Mouse (Mus musculus) neural tube, embryonic 10.5 days (tissue): Measurements from ENCODE around the gene Hmgb1.
"Not testable (repeated sequence)": the region's sequence is repeated elsewhere in the genome, so short reads cannot be mapped to it uniquely, and the experiment has no call there.

Experiments
- DNase-seq: peaks from one replicate; pipeline ENCODE4 v3.0.0-alpha.2; 2017; ENCODE audit warnings: low spot score; ENCODE audit errors: extremely low spot score

Hmgb1 gene

DNA sequence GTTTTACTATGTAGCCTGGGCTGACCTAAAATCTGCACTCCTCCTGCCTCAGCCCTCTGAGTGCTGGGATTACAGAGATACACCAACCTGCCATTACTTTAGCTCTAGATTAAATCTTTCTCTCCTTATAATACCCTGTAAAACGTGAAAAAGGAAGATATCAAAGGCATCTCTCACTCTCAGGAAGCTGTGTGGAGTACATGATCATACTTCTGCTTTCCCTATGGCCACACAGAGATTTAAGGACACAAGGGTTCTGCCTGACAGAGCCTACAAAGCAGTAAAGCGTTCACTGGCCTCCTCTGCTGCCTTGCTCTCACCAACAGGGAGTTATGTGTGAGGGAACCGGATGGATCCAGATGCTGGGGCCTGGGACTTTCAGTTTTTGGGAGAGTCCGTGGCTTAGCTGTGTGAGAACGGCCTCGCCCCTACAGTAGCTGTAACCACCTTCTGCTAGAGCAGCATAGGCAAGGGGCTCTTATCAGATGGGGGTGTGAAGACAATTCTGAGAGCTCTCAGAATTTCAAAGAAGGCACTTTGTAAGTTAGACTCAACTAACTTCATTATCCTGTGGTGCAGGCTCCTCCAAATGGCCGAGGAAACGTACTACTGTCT, 36.8 kb downstream of the Hmgb1 start:
- DNase-seq, result no peak

DNA sequence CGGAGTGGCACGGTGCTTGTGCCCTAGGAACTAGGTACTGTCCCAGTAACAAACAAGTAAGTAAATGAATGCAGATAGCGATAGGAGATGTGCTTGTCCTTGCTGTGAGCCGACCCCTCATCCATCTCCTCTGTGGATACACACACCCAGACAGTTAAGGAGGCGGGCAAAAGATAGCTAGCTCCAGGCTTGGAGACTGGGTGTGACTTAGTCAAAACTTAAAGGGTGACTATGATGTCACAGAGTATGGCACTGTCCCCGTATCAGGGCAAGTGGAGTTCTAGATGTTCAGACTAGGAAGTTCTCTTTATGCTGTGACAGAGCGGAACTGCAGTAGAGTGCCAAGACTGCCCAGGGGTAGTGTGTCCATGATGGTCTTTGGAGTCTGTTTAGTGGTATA, 37.6 kb downstream of the Hmgb1 start:
- DNase-seq, result no peak

DNA sequence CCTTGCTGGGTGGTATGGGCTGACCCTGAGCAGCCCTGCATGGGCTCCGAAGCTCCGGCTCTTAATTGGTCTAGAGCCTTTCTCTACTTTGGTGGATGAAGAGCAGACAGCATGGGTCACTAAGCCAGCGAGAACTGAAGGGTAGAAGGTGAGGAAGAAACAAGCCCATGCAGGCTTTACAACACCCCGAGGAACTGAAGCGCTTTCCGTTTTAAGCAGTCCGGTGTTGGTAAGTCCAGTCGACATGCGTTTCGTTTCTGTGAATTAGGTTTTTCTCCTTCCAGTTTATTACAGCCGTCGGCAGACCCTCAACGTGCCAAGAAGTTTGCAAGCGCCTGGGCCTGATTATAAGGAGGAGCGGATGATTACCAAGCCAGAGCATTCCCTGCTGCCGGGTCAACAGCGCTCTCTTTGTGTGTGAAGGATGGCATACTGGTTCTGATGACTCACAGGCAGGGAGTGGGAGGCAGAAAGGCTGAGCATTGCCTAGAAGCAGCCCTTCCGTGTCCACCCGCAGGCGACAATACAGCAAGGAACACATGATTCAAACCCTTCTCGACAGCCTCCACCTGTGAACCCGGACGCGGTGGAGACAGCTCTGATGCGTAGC, 40.4 kb downstream of the Hmgb1 start:
- no peak for DNase-seq

DNA sequence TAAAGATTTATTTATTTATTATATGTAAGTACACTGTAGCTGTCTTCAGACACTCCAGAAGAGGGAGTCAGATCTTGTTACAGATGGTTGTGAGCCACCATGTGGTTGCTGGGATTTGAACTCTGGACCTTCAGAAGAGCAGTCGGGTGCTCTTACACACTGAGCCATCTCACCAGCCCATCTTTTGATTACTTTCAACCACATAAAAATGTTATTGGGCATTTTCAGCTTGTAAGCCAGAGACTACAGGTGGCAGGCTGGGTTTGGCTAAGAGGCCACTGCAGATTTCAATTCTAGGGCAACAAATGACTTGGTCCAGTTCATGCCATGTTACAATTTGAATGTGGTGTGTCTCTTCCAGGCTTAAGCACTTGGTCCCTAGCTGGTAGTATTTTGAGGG, 43.1 kb downstream of the Hmgb1 start:
- not testable (repeated sequence) for DNase-seq

DNA sequence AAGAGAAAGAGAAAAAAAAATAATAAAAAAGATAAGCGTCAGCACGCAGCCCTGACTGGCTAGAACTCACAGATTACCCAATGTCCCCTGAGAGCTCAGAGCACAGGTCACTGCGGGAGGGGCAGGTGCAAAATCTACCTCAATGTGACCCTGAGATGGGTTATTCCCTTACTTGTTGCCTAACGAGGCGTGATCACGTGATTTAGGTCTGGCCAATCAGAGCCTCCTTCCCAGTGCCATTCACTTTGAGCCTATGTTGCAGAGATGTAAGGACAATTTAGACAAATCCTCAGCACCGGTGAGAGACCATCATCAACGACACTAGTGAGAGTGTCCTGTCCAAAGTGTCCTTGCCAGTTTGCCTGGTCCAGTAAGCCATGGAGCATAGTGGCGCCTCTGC, 44.0 kb downstream of the Hmgb1 start:
- DNase-seq, result no peak

DNA sequence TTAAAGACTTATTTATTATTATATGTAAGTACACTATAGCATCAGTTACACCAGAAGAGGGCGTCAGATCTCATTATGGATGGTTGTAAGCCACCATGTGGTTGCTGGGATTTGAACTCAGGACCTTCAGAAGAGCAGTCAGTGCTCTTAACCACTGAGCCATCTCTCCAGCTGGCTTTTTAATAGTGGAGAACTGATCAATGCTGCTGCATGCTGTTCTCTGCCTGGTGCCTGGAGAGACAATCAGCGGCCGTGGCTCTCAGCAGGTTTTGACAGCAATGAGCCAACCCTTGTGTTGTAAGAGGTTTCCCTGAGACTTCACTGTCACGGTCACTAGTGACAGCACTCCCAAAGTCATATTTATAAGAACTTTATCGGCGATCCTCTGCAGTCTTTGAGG, 46.2 kb downstream of the Hmgb1 start:
- DNase-seq, result not testable (repeated sequence)

DNA sequence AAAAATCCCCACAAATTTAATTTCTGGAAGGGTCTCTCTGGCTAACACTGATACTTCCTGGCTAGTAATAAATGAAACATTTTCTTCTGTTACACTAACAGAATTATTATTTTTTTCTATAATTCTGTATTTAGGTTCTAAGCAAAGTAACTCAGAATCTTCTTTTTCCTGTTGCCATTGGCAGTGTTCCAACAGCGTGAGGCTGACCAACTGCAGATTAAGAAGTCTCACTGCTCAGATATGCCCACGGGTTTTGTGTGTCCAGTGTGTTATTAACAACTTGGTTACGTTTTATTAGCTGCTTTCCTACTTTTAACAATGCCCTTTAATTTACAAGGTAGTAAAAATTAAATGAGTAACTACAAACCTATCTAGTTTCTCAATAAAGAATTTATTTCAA, 46.8 kb downstream of the Hmgb1 start:
- no peak for DNase-seq

DNA sequence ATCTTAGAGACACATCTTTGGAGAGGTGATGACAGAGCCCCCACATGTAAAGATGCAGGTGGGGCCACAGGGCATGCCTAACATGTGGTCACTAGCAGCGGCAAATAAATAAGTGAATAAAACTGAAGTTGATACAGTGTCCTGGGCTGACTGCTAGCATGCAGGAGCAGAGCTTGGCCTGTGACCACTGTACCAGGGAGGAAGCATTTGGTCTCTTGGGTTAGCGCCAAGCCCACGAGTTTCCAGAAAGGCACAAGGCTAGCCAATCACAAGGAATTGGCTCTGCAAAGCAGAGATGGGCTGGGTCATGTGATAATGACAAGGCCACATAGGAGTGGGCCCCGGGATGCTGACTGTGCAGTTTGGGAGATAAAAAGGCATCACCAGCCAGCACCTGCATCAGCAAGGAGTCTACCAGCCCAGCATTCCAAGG, 47.3 kb downstream of the Hmgb1 start:
- no peak for DNase-seq

DNA sequence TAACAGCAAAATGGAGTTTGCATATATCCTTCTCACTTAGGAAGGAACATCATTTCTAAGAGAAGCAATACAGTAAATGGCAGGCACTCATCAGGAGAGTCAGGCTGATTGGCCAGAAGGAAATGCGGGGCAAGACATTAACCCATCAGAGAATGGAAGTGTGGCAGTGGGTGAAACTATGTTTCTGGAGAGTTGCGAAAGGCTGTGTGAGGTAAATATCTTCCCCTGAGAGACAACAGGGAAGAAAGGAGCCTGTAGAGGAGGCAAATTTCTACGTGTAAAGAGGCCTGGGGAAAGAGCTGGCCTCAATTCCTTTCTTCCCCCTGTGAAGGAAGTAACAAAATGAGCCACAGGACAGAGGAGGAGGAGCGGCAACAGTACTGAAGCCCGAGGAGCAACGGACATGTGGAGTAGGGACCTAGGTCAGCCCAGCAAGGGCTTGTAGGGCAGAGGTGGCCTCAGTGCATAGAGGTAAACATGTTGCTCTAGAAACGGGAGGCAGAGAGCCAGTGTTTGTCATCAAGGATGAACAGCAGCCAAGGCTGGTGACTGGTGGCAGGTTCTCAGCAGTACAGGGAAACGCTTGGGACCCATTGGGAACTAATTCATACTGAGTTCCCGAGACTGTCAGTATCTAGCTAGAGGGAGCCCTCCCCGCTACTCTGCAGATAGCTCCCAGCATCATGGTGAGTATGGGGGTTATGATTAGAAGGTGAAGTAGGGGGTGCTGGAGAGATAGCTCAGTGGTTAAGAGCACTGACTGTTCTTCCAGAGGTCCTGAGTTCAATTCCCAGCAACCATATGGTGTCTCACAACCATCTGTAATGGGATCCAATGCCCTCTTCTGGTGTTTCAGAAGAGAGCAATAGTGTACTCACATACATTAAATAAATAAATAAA, 48.6 kb downstream of the Hmgb1 start:
- DNase-seq, result no peak

DNA sequence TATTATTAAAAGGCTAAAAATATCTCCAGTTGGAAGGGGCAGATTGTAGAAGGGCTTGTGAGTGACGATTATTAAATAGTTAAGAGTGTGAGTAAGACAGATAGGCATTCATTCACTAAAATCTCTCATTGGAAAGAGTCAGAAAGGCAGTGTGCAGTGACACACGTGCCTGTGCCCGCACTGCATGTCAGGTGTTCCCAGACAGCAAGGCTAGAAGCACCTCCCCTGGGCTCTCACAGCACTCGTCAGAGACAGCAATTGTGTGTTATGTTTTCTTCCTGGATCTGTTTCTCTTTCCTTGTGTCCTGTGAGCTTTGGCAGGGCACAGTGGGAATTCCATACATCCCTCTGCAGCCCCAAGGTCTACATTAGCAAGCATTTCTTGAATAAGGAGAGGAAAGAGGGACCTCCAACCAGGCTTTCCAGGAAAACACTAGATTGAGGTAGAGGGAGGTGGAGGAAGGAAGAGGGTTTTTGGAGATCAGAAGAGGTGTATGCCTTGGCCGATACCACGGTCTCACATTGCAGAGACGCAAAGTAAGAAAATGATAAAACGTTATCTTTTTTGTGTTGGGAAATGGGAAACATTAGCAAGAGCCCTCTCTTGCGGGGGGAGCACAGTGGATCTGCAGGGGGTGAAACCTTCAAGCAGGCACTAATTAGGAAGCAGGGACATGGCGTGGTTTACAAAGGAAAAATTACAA, 49.4 kb downstream of the Hmgb1 start:
- DNase-seq, result no peak

DNA sequence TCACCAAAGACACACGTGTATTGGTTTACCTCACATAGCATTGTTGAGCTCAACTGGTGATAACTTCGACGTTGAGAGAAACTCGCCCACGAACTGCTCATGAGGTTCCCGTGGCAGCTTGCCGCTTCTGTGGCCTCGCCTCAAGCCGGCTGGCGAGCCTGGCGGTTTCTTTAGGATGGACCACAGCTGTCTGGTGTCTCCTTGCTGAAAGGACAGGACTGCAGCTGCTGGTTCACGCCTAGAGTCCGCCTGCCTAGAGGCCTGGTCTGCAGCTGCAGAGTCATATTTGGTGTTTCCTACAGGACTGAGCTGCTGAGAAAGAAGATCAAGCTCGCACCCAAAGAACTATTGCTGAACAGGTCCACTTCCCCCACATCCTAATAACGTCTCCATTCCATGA, 55.8 kb downstream of the Hmgb1 start:
- DNase-seq, result no peak

DNA sequence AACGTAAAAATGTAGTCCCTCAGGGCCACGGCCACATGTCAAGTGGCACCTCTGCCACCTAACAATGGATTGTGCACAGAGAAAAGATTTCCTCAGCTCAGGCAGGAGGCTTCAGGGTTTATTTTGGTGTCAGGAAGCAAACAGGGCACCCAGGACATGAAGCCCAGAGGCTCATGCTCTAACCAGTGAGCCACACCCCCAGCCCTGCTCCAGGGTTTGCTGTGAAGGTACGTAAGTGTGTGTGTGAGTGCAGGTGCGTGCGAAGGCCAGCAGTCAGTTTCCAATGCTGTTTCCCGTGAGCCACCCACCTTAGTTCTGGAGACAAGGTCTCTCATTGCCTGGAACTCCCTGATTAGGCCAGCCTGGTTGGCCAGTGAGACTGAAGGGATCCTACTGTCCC, 60.5 kb downstream of the Hmgb1 start:
- DNase-seq, result no peak

DNA sequence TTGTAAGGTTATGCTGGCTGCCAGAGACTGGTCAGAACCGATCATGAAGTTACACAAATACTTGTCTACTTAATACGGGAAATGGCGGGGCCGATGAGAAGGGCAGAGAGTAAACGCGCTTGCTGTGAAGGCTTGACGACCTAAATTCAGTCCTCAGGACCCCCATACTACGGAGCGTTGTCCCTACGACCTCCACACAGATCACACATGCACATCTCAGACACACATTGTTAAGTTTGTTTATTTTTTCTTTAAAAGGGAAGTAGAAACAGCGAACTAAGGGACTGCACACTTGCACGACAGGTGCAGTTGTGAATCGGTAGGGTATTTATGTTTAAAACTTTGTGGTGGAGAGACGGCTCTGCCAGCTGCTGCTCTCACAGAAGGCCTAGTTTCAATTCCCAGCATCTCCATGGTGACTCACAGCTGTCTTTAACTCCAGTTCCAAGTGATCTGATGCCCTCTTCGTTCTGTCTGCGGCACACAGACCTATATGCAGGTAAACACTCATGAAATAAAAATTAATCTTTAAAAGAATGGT, 64.9 kb downstream of the Hmgb1 start:
- DNase-seq, result no peak

DNA sequence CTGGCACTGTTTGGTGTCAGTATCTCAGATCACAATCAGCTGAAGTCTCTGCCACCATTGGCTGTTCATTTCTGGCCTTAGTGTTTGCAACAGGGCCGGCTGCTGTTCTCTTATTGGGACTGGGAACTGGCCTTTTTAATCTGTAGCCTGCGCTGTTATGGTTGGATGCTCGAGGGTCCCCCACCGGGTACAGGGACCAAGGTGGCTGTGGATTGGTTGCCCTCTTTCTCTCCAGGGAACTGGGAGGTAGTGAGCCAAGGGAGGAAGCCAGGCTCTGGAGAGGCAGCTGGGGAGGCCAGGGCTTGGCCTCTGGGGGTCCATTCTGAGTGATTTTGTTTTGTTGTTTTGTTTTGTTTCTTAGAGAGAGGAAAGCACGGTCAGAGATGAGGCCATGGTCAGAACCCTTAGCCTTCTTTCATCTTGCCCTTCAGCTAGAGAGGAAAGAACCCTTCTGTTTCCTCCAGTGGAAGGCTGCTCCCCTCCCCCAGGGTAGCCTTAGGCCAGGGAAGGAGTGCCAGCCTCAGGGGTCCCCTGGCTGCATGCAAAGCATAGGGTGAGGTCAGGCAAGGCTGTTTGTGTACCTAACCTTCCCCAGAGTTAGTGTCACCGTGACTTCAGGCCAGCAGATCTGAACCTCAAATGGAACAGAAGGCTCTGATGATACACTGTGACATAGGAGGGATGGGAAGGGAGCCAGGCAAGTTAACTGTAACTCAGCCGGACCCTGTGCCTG, 66.3 kb downstream of the Hmgb1 start:
- no peak for DNase-seq

DNA sequence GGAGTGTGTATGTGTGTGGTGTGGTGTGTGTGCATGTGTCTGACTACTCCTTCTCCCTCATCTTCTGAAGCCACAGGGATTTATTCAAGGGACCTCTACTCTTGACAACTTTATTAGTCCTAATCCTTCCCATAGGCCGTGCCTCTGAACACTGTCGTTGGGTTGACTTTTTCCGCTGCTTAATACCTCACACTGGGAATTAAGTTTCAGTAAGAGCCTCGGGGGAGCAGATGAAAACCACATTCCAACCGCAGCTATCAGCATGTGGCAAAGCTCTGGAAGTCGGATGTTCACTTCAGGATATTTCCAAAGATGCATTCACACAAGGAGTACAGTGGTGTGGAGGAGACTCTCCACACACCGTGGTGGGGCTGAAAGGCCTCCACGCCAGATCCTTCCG, 69.7 kb downstream of the Hmgb1 start:
- DNase-seq, result no peak

DNA sequence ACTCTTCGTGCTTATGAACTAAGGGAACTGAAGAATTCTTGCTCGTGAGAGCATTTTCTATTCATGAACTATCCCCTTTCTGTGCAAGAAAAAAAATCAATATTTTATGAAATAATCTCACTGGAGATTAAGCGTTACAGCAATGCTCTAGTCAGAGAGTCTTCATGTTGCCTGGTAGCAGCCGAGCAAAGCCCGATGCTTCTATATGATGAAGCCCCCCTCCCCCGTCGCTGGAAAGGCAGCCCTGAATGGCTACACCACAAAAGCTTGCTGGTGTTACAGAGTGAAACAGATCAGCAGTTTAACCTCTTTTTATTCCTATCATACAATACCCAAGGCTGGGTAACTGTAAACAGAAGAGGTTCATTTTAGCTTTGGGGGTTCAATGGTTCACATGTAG, 70.3 kb downstream of the Hmgb1 start:
- no peak for DNase-seq

DNA sequence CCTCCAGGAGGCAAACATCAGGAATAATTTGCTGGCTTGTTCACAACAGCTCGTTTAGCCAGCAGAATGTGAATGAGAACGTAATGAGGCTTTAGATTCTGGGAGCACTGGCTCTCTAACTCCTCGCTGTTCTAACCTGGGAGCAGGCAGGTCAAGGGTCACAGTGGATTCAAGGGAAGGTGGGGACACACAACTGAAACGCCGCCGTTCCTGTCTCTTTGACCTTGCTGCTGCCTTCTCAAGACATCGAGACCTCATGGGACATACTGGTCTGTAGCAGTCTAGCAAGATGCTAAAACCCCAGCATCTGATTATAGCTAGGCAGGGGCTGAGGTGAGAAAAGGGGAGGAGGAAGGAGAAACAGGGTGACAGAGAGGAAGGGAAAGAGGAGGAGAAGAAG, 70.8 kb downstream of the Hmgb1 start:
- DNase-seq, result no peak

DNA sequence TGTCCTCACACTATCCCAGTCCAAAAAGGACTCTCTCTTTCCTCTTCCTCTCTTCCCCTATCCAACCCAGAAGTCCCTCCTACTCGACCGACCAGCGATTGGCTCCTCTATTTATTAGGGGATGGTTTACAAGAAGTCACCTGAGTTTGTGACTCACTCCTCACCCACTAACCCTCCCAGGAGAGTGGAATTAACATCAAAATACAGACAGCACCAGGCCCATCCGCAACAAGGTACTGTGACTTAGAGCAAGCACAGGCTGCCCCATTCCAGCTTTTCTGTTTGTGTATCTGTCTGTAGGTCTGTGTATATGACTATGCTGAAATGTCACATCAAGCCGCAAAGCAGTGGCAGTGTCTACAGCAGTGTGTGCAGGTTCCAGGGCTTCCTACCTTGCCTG, 71.7 kb downstream of the Hmgb1 start:
- no peak for DNase-seq

DNA sequence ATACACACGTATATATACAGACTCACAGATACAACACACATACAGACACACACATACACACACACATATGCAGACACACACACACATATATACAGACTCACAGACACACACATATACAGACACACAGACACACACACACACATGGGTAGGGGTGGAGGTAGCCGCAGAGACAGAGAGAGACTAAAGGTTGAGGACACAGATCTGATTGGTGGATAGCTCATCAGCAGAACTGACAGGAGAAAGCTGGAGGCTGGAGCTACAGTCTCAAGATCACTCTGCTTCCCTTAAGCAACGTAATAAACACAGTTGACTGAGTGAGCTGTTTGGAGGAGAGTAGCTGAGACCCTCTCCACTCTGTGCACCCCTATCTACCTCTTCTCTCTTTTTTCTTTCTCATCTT, 75.1 kb downstream of the Hmgb1 start:
- no peak for DNase-seq

DNA sequence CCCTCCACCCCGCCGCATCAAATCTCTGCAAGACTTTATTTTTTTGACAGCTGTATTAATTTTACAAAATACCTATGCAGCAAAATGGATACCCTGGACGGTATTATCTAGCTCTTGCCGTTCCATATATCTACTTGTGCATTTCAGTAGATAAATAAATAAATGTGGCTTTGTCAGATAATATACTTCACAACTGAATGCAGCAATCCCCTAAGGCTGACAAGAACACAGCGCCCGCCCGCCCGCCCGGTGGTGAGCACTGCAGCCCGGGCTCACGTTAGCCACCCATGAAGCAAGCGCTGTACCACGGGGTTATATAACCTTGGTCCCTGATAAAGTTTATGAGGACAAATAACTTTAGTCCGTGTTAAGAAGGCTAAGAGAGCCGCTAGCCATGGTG, 76.1 kb downstream of the Hmgb1 start:
- no peak for DNase-seq

DNA sequence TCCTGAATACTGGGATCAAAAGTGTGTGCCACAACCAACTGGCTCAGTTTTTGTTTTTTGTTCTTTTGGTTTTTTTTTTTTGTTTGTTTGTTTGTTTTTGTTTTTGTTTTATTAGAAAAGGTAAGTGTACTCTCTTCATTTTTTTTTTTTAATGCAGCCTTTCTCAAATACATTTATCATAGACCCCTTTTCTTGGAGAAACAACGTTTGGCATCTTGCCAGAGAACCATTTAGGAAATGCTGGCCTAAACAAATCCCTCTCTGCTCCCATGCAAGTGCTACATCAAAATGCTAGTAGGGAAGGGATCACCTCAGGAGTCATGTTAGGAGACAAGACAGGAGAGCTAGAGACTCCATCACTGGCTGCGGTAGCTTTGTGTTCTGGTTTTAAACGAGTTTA, 76.7 kb downstream of the Hmgb1 start:
- no peak for DNase-seq
